Mouse (Mus musculus) large intestine, adult 2 months (tissue): ENCODE data around the gene Birc7. TPM values are rescaled to one million over a fixed set of nuclear protein-coding genes. Genes with fewer than 3 reads are reported as not detected.

Experiments used
- DNase-seq: peaks from one replicate; pipeline ENCODE4 v3.0.0-alpha.2; 2012; ENCODE audit warnings: low read depth, low spot score
- WGBS: fragments of 180-500 bp; shearing (Covaris S2); methylation state at CpG from one replicate; pipeline ENCODE4 v1.1.7; 2018; 5-methylcytosine and 5-hydroxymethylcytosine counted together
- polyA plus RNA-seq: library from polyadenylated mRNA; depleted of rRNA; stranded (reverse); fragments of >200 nt; gene quantifications from 2 replicates; pipeline ENCODE4 v1.2.3, GENCODE M21; 2012; rRNA removed

Birc7 gene
- not detected in 2 replicates for polyA plus RNA-seq

DNA sequence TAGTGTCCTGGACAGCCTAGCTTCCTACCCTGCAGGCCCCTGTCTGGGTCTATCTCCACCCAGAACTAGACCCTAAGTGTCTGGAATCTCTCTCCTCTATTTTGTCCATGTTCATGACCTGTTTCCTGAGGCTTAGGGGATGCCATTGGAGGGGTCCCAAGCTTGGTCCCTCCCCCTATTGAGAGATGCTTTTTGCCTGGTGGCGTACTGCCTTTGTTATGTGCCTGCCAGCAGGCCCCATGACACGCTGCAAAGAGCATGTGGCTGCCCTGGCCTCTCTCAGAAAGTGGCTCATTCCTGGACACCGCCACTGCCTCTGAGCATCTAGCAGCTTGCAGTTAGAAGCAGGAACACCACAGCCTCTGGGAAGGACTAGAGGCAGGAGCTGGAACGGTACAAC lies at the start of gene Birc7:
TSS of gene Birc7 (plus strand) at position 301 of the 400 bp plus-strand sequence.
- WGBS, result 67% methylated on average over 4 of the region's 4 CpGs
- DNase-seq, result no peak

DNA sequence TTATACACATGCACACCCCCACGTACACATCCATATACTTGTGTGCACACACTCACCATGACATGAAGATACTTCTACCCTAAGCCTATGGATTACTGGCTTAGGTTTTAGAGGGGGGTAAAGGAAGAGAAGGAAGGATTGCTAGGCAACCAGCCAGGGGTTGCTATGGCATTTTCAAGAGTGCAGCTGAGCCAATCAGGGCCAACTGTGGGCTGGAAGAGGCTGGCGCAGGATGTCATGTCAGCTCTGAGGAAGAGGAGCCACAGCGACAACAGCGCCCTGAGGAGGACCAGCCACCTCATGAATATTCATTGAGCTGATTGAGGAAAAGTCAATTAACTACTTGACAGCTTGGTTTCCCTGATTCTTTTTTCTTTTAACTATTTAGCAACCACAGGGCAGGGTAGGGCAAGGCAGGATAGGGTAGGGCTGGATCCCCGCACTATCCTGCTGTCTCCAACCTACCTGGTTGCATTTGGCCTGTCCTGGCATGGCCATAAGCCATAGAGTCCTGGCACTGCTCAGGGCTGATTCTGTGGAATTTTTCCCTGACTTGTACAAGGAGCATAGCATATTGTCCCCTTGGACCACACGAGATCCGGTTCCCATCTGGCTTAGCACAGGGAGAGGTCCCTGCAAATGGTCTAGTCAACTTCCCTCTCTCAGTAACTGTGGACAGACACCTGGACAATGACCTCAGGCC lies 49.3 kb upstream of the Birc7 start:
- WGBS, result 58% methylated on average over 7 of the region's 7 CpGs
- no peak for DNase-seq

DNA sequence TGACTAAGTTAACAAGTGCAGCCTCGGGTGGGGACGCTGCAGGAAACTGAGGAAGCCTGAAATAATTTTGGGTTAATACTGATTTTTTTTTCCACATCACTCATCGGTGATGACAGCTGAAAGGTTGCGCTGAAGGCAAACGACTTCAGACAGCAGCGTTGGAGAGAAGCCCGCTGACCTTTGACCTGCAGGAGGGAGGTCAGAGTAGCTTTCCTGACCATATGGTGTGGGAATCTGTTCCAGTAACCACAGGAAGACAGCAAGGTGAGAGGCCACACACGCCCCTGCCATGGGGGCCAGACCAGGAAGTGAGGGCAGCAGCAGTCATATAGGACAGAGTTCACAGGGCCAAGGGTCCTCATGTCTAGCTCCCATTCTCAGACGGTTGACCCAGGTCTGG lies 47.5 kb upstream of the Birc7 start:
- DNase-seq, result no peak

DNA sequence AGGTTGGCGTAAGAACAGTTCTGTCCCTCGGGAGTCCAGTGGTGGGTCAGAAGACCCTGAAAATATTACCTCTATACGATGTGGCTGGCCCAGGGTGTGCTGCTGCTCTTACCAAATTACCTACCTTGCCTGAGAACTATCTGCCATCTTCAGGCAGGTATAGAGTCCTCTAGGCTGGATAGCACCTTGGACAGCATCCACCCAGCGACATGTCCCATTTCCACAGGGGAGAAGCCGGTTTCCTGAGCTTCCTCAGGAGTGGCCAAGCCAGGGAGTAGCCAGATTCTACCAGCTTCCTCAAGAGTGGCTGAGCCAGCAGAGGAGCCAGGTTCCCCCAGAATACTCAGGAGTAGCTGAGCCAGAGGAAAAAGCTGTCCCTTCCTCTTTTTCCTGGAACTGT lies 43.6 kb upstream of the Birc7 start:
- 51% methylated on average over 5 of the region's 5 CpGs for WGBS

More for the DNA sequence above, 47.5 kb upstream of the Birc7 start:
- 44% methylated on average over 9 of the region's 9 CpGs for WGBS

DNA sequence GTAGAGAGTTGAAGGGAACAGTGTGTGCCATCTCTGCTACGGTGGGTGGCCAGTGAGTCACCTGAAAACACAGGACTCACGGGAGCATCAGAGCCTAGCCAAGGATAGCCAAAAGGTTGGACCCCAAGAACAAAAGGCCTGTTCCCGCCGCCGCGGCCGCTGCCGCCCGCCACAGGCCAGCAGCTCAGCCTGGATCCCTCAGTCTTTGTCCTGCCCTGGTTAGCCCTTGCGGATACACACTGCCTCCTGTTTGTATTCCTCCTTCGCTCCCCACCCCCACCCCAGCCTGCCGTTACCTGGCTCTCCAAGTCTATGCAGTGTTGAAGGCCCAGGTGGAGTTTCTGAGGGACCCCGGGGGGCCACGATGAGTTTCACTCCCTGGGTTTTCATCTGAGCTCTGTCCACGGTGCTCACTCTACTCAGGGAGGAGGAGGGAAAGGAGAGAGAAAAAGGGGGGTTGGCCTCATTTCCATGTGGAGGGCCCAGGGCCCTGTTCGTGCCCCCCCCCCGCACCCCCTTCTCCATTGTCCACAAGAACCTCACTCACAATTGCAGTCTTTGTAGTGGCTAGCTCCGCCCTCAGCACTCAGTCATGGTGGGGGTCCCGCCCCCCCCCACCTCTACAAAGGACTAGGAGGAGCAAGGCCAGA lies 39.4 kb upstream of the Birc7 start:
- 7% methylated on average over 19 of the region's 19 CpGs for WGBS
- DNase-seq, result no peak

More for the DNA sequence above, 43.6 kb upstream of the Birc7 start:
- DNase-seq, result no peak

DNA sequence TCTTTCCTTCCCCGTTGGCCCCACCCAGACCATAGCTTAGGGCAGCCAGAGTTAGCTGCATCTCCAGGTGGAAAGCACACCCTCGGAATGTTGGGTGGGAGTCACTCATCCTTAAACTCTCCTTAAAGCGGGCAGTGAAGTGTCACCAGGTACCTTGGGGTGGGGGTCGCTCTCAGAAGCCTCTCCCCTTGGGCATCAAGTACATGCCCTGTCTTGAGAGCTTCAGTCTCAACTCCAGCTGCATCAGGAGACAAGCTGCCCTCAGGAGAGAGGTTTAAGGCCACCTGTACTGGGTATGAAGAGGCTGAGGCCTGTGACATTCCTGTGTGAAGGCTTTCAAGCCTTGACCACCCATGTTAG lies 38.9 kb upstream of the Birc7 start:
- 22% methylated on average over 4 of the region's 4 CpGs for WGBS
- DNase-seq, result no peak

DNA sequence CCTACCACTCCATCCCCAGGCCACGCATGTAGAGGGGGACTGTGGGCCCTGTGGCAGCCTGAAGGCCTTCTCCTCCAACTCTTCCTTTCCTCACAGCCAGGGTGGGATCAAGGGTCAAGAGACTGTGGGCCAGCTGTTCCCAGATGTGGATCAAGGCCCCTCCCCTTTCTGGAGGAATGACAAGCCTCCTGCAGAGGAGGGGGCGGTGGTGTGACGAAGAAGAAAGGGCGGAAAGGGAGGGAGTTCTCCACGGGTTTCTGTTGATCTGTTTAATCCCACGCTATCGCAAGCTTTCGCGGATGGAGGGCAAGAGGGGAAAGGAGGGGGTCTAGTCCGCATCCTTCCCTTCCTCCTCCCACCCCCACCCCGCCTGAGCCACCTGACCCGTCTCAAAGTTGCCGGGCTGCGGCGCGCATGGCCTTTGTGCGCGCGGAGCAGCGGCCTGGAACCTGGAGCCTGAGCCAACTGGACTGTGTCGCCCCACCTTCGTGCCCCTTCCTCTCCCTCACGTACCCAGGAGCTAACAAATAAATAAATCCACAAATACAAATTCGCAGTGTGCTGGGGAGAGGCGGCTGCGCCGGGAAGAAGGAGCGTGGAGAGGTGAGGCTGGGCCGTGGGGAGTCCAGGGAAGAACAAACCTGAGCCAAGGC lies 38.3 kb upstream of the Birc7 start:
- no peak for DNase-seq
- 4% methylated on average over 29 of the region's 29 CpGs for whole genome bisulfite sequencing

DNA sequence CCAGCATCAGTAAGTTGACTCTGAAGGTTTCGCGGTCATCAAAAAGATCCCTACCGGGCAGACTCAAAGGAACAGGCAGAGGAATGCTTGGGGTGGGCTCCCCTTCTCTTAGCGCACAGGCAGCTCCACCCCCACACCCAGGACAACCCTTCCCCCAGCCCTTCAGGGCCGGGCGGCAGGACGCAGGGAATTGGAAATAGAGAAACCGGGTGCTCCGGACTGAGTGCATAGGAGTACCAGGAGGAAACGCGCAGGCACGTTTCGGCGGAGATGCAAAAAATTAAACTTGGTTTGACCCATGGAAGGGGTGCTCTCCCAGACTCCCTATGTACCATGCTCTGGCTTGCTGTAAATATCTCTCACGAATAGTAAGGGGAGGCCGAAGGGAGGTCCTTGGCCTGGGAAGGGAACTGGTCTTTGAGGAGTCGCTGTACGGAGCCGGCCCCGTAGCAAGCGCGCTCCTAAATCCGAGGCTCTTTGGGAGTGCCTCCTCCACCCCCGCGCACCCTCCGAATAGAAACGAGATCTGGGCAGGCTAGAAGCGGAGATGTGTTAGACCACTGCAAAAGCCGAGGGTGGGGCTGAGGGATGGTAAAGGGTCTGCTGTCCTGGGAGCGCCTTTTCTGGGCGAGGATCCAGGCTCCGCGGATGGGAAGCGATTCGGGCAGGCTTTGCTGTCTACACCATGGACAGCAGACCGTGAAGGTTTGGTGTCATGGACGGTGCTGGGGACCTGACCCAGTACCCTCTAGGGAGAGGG lies 37.6 kb upstream of the Birc7 start:
- 2% methylated on average over 37 of the region's 37 CpGs for WGBS

DNA sequence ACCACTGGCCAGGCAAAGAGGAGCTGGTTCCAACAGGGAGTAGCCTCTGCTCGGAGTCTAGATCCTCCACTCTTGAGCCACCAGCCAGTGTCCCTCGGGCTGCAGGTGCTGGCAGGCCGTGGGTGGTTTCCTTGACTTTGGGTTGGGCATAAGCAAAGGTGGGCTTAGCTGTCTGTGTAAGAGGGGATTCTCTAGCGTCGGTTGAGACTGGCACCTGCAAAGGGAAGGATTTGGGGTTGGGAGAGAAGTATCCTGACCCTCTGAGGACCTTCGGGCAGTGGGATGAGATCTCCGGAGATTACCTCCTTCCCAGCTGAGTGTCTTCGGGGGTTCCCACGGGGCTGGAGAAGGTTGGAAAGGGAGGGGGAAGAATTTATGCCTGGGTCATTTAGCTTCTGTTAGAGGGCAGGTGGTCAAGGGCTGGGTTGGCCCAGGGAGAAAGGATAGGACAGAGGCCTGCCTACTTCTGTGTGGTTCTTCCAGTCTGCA lies 36.9 kb upstream of the Birc7 start:
- 11% methylated on average over 9 of the region's 9 CpGs for WGBS
- no peak for DNase-seq

More for the DNA sequence above, 37.6 kb upstream of the Birc7 start:
- DNase-seq, result no peak

DNA sequence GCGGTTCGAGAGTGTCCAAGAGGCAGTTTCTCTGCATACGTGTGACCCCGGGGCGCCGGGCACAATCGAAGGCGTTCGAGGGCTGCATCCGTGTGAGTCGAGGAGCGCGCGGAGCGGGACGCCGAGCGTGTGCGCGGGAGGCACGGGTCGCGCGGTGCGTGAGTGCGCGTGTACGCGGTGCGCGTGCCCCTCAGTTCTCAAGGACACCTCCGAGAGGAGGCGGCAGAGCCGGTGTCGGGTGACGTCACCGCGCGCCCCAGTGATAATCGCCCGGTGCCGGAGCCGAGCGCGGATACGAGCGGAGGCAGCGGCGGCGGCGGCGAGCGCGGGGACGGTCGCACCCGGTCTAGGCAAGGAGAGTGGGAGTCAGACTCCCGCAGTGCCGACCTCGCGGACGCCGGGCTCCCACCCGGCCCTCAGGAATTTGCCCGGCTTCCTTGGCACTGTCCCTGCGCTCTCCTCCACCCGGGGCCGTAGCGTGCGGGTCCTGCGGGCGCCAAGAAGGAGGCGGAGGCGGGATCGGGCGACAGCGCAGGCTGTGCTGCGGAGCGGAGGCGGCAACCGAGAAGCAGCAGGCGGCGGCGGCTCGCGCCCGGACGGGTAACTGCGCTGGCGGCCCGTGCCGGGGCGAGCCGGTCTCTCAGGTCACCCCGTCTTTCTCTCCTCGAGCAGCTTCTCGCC lies 35.8 kb upstream of the Birc7 start:
- WGBS, result under 1% methylated on average over 89 of the region's 97 CpGs

DNA sequence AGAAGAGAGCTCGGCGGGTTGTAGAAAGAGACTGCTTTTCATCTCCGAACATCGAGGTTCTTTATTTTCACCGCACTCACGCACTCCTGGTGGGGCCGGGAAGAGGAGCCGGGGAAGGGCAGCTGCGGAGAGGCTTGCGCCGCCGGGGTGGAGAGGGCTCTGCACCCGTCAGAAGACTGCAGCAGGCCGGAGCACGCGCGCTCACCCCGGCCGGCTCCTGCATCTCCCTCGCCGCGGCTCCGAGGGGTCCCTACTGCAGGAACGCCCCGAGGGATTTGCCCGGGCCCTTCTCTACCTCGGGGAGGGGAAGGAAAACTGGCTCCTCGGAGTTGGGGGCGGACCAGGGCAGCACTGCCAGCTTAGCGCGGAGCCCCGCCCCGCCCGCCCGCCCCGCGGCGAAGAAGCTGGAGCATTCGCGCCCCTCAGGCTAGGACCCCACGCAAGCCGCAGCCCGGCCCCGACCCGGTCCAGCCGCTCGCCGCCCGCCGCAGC lies 35.2 kb upstream of the Birc7 start:
- no peak for DNase-seq
- WGBS, result 2% methylated on average over 50 of the region's 50 CpGs

More for the DNA sequence above, 35.8 kb upstream of the Birc7 start:
- no peak for DNase-seq

DNA sequence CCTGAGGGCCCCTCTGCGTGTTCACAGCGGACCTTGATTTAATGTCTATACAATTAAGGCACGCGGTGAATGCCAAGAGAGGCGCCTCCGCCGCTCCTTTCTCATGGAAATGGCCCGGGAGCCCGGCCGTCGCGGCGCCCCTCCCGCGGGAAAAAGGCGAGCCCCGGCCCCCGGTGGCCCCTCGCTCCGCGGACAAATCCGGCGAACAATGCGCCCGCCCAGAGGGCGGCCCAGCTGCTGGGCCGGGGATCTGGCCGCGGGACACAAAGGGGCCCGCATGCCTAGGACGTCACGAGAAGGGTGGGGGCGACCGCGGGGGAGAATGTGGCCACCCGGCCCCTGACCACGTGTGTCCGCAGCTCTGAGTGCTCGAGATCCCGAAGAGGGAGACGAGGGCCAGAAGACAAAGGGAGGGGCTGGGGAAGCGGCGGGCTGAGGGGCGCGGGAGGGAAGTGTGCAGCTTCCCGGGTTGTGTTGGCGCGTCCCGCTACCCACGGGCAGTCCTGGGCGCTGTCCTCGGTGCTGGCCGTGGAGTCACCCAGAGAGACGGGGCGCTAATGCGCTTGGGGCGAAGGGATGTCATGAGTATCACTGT lies 34.7 kb upstream of the Birc7 start:
- WGBS, result 2% methylated on average over 57 of the region's 57 CpGs
- no peak for DNase-seq

DNA sequence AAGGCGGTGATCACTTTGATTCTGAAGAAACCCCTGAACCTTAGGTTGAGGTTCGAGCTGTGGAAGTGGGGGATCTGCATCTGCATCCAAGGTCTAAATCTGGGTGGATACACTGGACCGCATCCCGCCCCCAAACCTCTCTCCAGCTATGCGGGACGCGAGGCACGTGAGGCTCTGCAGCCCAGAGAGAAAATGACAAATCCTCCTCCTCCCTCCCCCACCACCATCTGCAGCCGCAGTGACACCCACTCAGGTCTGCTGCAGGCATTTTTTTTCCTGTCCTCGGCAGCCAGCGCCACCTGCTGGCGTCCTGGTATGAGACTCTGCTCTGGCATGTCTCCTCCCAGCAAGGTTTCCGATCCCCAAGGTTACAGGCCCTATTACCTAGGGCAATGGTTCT lies 34.1 kb upstream of the Birc7 start:
- WGBS, result 4% methylated on average over 13 of the region's 13 CpGs
- DNase-seq, result no peak

DNA sequence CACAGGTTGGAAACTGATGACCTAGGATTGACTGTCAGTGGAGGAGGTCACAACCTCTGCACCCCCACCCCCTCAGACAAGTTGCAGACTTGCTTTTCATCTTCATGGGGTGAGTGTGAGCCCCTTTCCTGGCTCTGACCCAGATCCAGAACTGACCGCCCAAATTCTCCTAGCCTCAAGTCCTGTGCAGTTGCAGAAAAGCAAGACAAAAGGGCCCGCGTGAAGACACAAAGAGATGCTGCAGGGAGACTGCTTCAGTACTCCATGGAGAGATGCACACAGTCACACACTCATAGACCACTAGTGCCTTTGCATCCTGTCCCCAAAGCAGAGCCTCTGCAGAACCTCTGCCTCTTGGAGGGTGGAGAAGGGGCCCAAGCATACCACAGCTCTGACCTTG lies 33.5 kb upstream of the Birc7 start:
- 87% methylated on average over 3 of the region's 3 CpGs for WGBS
- no peak for DNase-seq

DNA sequence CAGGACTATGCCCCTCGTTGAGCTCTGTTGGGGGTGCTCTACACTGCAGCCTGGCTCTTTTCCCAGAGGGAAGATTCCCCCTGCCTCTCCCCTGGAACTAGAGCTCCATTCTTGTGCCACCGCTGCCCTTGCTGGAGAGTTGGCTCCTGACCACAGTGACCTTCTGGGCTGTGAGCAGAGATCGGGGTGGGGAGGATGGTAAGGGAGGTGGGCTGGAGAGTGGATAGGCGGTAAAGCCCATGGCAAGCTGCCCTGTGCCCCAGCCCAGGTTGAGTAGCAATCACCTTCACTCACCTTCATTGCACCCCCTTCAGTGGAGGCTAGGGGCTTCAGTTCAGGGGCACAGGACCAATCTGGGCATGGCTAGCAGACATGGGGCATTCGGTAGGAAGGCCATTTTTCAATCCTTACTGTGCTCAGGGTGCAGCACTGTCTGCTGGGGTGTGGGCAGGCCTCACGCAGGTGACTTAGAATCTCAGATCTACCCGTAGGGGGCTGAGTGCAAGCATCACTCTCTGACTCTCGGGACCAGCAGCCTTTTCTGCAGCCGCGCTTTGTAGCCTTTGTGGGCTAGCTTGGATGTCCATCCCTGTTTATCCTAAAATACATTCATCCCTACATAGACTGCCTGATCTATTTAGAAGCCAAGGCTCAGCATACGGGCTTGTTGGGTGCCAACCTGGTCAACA lies 32.8 kb upstream of the Birc7 start:
- WGBS, result 78% methylated on average over 11 of the region's 11 CpGs
- DNase-seq, result no peak

DNA sequence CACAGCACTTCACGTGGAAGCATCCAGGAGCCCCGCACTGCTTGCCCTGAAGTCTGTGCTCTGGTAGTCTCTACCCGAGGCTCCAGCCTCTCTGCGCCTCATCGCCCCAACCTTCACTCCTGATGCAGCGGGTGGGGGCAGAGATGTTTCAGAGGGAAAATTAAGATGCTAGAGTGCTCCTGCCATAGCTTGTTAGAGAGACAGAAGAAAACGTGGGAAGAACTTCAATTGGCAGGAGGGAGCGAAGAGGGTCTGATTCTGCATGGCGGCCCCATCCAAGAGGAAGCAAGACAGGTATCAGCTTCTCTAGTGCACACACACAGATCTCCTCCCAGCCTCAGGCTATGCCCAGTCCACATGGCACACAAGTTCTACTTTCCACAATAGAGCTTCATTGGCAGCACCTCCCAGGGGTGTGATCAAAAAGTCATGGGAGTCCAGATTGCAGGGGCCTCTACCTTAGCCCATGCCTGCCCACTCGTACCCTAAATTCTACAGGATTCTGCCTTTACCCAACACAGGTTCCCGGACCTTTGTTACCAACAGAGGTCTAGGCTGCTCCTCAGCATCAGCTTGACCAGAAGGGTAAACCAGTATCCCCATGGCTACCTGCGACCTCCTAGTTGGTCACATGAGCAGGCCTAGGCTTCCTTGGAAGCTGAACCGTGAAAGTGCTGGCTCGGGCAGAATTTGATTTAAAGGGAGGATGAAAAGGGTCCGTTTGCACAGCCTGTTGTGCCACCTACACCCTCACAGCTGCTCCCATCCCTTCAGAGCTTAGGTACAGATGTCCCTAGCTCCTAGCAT lies 31.8 kb upstream of the Birc7 start:
- DNase-seq, result no peak
- 71% methylated on average over 15 of the region's 15 CpGs for WGBS

DNA sequence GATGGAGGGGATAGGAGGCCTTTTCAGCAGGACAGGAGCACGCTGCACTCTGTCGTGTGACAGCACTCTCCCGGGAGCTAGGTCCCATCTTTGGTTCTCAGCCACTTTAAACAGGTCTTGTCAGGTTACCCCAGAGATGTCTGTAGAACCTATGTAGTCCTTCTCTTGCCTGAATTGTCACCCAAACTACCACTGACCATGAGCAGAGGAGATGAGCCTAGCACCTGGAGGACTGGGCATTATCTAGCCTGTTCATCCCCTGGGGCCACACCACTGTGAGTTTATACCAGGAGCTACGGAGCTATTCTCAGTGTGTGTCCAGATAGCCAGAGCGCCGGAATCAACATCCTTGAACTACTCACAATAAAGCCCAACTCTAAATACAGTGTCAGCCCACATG lies 31.0 kb upstream of the Birc7 start:
- DNase-seq, result no peak
- 72% methylated on average over 6 of the region's 6 CpGs for WGBS

DNA sequence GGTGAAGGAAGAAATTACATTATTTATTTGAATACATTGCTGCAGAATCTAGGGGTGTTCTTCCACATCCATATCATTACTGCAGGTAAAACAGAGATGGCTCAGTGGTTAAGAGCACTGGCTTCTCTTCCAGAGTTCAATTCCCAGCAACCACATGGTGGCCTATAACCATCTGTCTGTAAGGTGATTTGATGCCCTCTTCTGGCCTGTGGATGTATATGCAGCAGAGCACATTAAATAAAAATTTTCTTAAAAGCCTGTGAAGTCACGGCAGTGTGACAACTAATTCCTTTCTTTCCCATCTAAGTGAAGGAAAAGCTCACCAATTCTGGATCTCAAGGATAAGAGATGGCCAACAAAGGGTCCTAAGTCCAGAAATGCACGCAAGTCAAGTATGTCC lies 26.7 kb upstream of the Birc7 start:
- no peak for DNase-seq
- 42% methylated on average over 2 of the region's 2 CpGs for WGBS
